Mouse (Mus musculus): ENCODE measurements around the gene Tbx1.

- TF ChIP-seq GATA1 (IDR thresholded peaks at IDR 0.05; ENCODE audit: low read length) (no peak), TAL1 (IDR thresholded peaks at IDR 0.05; ENCODE audit: low read length) (no peak)
Observed at GRCm38 (mm10) chr16:18564472-18564871, 26.0 kb downstream of the Tbx1 start.
